Mouse (Mus musculus) forebrain, embryonic 16.5 days (tissue): ENCODE data around the gene Olfr288. TPM values are rescaled to one million over a fixed set of nuclear protein-coding genes. Genes with fewer than 3 reads are reported as not detected.

Source experiments
- ATAC-seq: fragments of 200-750 bp; cut with Nextera tagmentation; 2 replicates; pipeline ENCODE4 v1.8.0; 2017; ENCODE audit warnings: mild to moderate bottlenecking, moderate library complexity
- H3K27ac ChIP-seq: fragments of 300-500 bp; sonication (generic); 2 replicates; pipeline ENCODE4 v1.5.1; 2014; ENCODE audit warnings: low read length, control low read depth
- H3K27me3 ChIP-seq: fragments of 300-500 bp; sonication (generic); replicated peaks from 2 replicates; pipeline ENCODE4 v1.6.1; 2014; ENCODE audit warnings: low read length; ENCODE audit not compliant: control insufficient read depth, insufficient read depth
- H3K36me3 ChIP-seq: fragments of 300-500 bp; sonication (generic); 2 replicates; pipeline ENCODE4 v1.6.1; 2014; ENCODE audit not compliant: control insufficient read depth, insufficient read depth
- H3K4me1 ChIP-seq: fragments of 300-500 bp; sonication (generic); replicated peaks from 2 replicates; pipeline ENCODE4 v1.6.1; 2014; ENCODE audit warnings: low read length; ENCODE audit not compliant: control insufficient read depth, insufficient read depth
- H3K4me2 ChIP-seq: fragments of 300-500 bp; sonication (generic); 2 replicates; pipeline ENCODE4 v1.6.1; 2014; ENCODE audit warnings: mild to moderate bottlenecking, low read length, control low read depth
- H3K4me3 ChIP-seq: fragments of 300-500 bp; sonication (generic); replicated peaks from 2 replicates; pipeline ENCODE4 v1.5.1; 2014; ENCODE audit warnings: mild to moderate bottlenecking, low read length, control low read depth
- H3K9ac ChIP-seq: fragments of 300-500 bp; sonication (generic); replicated peaks from 2 replicates; pipeline ENCODE4 v1.6.1; 2014; ENCODE audit warnings: low read depth, low read length, control low read depth
- H3K9me3 ChIP-seq: fragments of 300-500 bp; sonication (generic); 2 replicates; pipeline ENCODE4 v1.6.1; 2016; ENCODE audit warnings: low read length; ENCODE audit not compliant: control insufficient read depth
- WGBS: fragments of 180-500 bp; shearing (Covaris S2); extraction: QIAGEN DNeasy Blood & Tissue Kit; methylation state at CpG from one replicate; pipeline ENCODE4 v1.1.7; 2014; 5-methylcytosine and 5-hydroxymethylcytosine counted together
- polyA plus RNA-seq: library from polyadenylated mRNA; unstranded; fragments of >200 nt; fragmentation: Nextera tagmentation; extraction: Ambion mirVana; gene quantifications from 2 replicates; pipeline ENCODE4 v1.2.1, GENCODE M21; 2015

Gene Olfr288
- polyA plus RNA-seq, 1 experiment from 2014 or later = not detected

- H3K27ac ChIP-seq = no peak overlapping the region
- H3K4me3 ChIP-seq = no peak overlapping the region
- peaks cover 17% of the 10 kb centered on the region for H3K36me3 ChIP-seq
- H3K4me2 ChIP-seq = no peak overlapping the region
- H3K27me3 ChIP-seq = no peaks in the 10 kb centered on the region
- H3K9ac ChIP-seq = no peak overlapping the region
- peaks cover 14% of the 10 kb centered on the region for H3K4me1 ChIP-seq
- ATAC-seq = no peak
- WGBS = 85% methylated on average over 10 of the region's 10 CpGs
- no peaks in the 10 kb centered on the region for H3K9me3 ChIP-seq
Observed at GRCm38 (mm10) chr15:98142515-98142914, 52.8 kb downstream of the Olfr288 start.

GRCm38 (mm10) chr15:98140809-98141208 lies 54.5 kb downstream of the Olfr288 start:
- no peak overlapping the region for H3K4me3 ChIP-seq
- H3K4me1 ChIP-seq = peaks cover 11% of the 10 kb centered on the region
- no peak overlapping the region for H3K9ac ChIP-seq
- no peak for ATAC-seq
- no peaks in the 10 kb centered on the region for H3K27me3 ChIP-seq
- H3K4me2 ChIP-seq = no peak overlapping the region
- 94% methylated on average over 5 of the region's 5 CpGs for WGBS
- no peaks in the 10 kb centered on the region for H3K9me3 ChIP-seq
- peaks cover 26% of the 10 kb centered on the region for H3K36me3 ChIP-seq
- H3K27ac ChIP-seq = no peak overlapping the region

- peaks cover 36% of the 10 kb centered on the region for H3K36me3 ChIP-seq
- no peak overlapping the region for H3K4me3 ChIP-seq
- no peaks in the 10 kb centered on the region for H3K9me3 ChIP-seq
- no peak for ATAC-seq
- no peak overlapping the region for H3K9ac ChIP-seq
- H3K27ac ChIP-seq = no peak overlapping the region
- no peak overlapping the region for H3K4me2 ChIP-seq
- peaks cover 8% of the 10 kb centered on the region for H3K4me1 ChIP-seq
- 80% methylated on average over 7 of the region's 7 CpGs for WGBS
- H3K27me3 ChIP-seq = no peaks in the 10 kb centered on the region
Observed at GRCm38 (mm10) chr15:98139763-98140162, 55.6 kb downstream of the Olfr288 start.

- no peak for ATAC-seq
- Histone ChIP-seq H3K27ac (no peak overlapping the region), H3K9ac (no peak overlapping the region), H3K9me3 (no peaks in the 10 kb centered on the region), H3K4me3 (no peak overlapping the region), H3K4me2 (no peak overlapping the region), H3K27me3 (no peaks in the 10 kb centered on the region), H3K36me3 (peaks cover 41% of the 10 kb centered on the region), H3K4me1 (no peaks in the 10 kb centered on the region)
- 94% methylated on average over 9 of the region's 9 CpGs for WGBS
Observed at GRCm38 (mm10) chr15:98136871-98137270, 58.5 kb downstream of the Olfr288 start.

Other genes starting within 250 kb of the Olfr288 start
- 64.8 and 66.9 TPM in 2 replicates for gene Tmem106c, start 231.3 kb downstream of the Olfr288 start, polyA plus RNA-seq
- 16.6 and 35.1 TPM in 2 replicates for gene Col2a1, start 190.8 kb downstream of the Olfr288 start, polyA plus RNA-seq
- gene Pfkm, start 103.0 kb downstream of the Olfr288 start, polyA plus RNA-seq = 93.3 and 97.0 TPM in 2 replicates
- 26.9 and 30.9 TPM in 2 replicates for gene Senp1, start 101.8 kb downstream of the Olfr288 start, polyA plus RNA-seq
- gene Asb8, start 29.9 kb downstream of the Olfr288 start, polyA plus RNA-seq = 48.5 and 51.1 TPM in 2 replicates
- 29.7 and 50.4 TPM in 2 replicates for gene Ccdc184, start 28.4 kb downstream of the Olfr288 start, polyA plus RNA-seq
- not detected in 2 replicates for gene Gm44579, start 25.4 kb upstream of the Olfr288 start, polyA plus RNA-seq
- gene Olfr287, start 25.5 kb upstream of the Olfr288 start, polyA plus RNA-seq = not detected in 2 replicates
- gene Olfr286, start 38.9 kb upstream of the Olfr288 start, polyA plus RNA-seq = not detected in 2 replicates
- gene H1fnt, start 61.8 kb upstream of the Olfr288 start, polyA plus RNA-seq = not detected in 2 replicates
- 3.9 and 5.7 TPM in 2 replicates for gene Zfp641, start 100.6 kb upstream of the Olfr288 start, polyA plus RNA-seq
- not detected in 2 replicates for gene Olfr285, start 121.8 kb upstream of the Olfr288 start, polyA plus RNA-seq
- gene Olfr284, start 145.4 kb upstream of the Olfr288 start, polyA plus RNA-seq = not detected in 2 replicates
- not detected in 2 replicates for gene Olfr283, start 185.4 kb upstream of the Olfr288 start, polyA plus RNA-seq
- not detected in 2 replicates for gene Olfr282, start 235.7 kb upstream of the Olfr288 start, polyA plus RNA-seq